Mouse (Mus musculus) layer of hippocampus, postnatal 36 days (tissue): ENCODE data around the gene Mmp11. TPM values are rescaled to one million over a fixed set of nuclear protein-coding genes. Genes with fewer than 3 reads are reported as not detected.

Experiments
- DNase-seq, 2 experiments: peaks; one replicate each; pipeline ENCODE4 v3.0.0; 2022
- total RNA-seq, 2 experiments: library from RNA; stranded (reverse); gene quantifications; 2 replicates each; pipeline ENCODE4 v1.2.3; 2021

The Mmp11 gene
- total RNA-seq, 2 experiments from 2014 or later, result 0.81 to 0.95 TPM

- DNase-seq, result no peak
Measured at GRCm38 (mm10) chr10:75937851-75938643, 1.8 kb upstream of the Mmp11 start.

DNA sequence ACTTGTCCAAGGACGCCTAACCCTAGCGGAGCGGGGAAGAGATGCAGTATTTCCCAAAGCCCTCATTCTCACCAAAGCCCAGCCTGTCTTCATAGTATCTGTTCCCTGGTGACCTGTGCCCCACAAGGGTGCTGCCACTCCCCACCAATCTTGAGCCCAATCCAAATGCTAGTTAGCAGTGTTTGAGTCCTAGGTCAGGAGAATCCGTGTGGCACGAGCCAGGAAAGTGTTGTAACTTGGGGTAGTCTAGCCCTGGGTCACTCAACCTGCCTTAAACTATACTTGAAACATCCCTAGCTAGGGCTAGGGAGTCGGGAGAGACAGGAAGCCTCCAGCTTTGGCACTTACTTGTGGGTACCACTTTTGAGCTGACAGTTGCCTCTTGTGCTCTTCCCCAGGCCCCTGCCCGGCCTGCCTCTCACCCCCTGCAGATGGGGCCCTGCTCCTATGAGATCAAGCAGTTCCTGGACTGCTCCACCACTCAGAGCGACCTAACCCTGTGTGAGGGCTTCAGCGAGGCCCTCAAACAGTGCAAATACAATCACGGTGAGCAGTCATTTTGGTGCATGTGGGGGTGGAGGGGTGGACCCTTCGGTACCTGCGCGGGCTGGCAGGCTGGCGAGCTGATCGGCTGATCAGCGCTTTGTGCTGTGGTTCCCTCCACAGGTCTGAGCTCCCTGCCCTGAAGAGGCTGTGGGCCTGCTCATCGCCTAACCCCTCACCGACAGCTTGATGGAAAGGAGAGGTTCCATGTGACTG, 792 bp upstream of the Mmp11 start:
- no peak for DNase-seq

- no peak for DNase-seq
Measured at GRCm38 (mm10) chr10:75934991-75935390, 1.3 kb downstream of the Mmp11 start.

GRCm38 (mm10) chr10:75932891-75933290, 3.4 kb downstream of the Mmp11 start, which contains the start of gene Chchd10:
TSS of gene Chchd10 (plus strand) at chr10:75933130.
- DNase-seq, result no peak

DNA sequence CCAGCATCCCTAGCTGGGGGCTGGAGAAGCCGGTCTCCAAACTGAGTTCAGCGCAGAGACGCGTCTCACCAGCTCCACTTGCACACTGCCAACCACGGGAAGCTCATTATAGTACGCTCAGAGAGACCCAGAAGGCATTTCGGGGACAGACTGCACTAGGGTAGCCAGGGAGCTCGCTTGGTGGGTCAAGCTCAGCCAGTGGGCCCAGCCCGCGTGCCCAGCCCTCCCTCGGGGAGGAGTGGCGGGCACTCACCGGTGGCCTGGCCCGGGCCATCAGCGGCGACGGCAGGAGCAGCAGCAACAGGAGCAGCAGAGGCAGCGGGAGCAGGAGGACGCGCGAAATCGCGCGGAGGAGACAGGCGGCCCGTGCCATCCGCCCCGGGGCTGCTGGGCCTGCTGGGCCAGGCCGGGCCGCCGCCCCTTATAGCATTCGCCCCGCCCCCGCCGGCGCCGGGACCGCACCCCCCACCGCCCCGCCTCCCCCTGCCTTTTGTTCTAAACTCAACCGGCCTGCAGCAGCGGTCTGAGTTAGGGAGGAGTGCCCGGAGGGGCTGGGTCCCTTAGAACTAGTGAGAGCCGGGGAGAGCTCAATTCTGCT, 4.1 kb downstream of the Mmp11 start:
- DNase-seq, result peak in 1 of 2 experiments; percentile 21

DNA sequence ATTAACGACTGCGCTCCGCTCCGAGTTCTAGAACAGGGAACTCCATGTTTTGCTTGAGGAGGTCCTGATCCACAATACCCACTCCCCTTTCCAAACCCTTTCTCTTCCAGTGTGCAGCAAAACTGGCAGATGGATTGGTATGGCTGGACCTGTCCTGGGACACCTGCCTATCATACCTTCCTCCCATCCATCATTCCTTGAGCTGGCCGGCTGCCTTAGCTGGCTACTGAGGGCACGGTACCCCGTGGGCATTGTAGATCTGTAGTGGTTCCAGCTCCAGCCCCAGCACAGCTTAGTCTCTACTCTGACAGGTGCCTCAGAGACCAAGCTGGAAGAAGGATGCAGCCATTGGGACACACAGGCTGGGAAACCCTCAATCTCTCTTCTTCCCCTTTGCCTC, 5.0 kb downstream of the Mmp11 start:
- no peak for DNase-seq

- no peak for DNase-seq
Measured at GRCm38 (mm10) chr10:75930304-75930703, 6.0 kb downstream of the Mmp11 start.

- no peak for DNase-seq
Measured at GRCm38 (mm10) chr10:75926396-75926795, 9.9 kb downstream of the Mmp11 start.

DNA sequence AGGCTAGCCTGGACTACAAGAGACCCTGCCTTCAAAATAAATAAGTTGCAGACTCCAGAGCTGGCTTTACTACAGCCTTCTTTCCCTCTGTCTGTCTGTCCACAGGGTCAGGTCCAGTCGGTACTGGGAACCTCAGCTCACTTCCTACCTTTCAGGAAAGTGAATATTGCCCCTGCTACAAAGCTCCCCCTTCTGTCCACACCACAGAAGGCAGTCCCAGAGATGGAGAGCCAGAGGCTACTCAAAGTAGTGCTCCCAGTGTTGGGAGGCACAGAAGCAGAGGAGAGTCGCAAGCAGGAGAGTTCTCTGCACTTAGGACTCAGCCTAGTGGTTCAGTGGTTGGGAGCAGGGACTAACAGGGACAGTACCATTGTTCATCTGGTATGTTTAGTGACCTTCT, 12.0 kb downstream of the Mmp11 start:
- no peak for DNase-seq

DNA sequence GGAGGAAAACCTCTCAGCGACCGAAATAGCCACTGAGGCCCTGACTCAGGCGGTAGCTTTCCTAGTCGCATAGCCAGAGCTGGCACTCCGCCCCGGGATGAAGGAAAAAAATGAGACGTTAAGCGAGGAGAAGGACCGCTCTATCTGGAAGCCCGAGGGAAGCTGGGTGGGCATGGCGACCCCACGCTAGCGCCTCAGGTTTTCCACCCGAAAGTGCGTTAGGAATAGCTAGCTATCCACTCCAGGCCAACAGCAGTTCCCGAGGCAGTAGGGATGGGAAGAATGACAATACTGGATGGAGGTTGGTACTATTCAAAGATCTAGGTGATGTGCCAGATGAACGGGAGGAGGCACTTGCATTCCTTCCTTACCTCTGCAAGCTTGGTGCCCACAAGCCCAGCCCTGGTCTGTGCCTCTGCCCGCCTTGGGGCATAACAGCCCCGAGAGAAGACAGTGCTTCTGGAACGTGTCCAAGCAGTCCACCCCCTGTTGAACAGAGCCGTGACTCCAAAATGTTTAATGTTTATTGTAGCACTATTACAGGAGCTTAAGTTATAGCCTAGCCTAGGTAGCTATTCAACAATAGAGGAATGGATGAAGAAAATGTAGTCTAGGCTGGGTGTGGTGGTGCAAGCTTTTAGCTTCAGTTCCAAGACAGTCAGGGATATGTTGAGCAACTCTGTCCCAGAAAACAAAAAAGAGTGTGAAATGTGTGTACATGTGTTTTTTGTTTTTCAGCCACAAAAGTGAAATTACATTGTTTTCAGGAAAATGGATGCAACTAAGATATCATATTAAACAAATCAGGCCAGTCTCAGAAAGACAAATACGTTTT, 14.4 kb downstream of the Mmp11 start:
- peak in 1 of 2 experiments; percentile 36 for DNase-seq

DNA sequence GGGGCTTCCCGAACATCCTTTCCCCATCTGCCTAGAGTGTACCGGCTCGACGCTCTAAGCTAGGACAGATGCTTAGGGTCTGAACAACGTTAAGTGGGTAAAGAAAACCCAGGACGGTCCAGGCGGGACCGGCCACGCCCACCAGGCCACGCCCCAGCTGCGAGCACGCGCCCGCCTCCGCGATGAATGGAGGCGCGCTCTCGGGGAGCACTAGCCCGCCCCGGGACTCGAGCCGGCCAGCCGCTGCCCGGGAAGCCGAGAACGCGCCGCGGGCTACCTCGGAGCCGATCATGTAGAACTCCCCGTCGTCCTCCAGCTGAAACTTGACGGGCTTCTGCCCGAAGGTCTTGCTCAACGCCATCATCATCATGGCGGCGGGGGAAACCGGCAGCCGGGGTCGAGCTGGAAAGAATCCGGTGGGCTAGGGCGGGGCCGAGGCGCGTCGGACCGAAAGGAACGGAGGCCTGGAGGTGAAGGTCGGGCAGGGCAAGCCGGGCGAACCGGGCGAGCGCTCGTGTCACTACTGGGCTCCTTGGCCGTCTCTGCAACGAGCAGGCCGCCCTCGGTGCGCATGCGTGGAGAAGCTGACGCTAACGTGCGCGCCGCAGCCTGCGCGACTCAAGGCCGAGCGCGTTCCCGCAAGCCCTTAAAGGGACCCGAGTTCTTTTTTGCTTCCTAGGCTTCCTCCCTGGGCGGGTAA, 15.1 kb downstream of the Mmp11 start, which contains the start of gene Smarcb1:
Smarcb1 (minus strand) TSS at position 592 of the 700 bp plus-strand sequence.
- peak; percentile 92 to 93 for DNase-seq

DNA sequence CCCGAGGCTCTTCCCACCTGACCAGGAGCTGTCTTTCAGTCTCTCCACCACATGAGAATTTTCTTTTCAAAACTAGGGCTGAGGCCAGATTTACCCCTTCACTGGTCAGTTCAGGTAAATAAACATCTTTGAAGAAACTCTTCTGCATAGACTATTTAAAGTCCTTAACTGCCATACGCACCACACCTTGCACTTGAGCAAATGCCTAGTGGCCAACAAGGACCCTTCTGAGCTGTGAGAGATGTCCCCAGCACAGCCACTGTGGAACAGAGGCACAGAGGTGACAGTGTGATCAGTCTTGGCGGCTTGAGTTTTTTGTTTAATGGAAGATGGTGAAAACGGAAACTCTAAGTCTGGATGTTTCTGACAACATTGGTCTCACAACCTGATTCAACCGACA, 17.3 kb downstream of the Mmp11 start:
- DNase-seq, result no peak

GRCm38 (mm10) chr10:75916840-75917239, 19.5 kb downstream of the Mmp11 start:
- DNase-seq, result no peak

DNA sequence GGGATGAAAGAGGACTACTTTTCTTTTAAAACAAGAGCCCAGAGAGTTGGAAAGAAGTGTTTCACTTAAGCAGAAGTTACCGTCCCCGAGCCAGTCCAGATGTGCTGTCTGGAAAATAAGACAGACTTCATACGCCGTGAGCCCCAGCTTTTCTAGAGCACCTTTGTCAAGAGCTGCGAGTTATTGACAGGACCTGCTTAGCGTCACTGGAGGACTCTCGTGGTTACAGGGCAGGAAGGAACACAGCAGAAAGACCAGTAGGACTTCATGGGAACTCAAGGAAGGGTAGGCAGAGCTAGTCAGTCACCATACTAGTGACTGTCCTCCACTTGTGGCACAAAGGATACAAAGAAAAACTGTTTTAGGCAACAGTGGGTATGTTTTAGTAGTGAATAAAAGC, 20.7 kb downstream of the Mmp11 start:
- no peak for DNase-seq

- no peak for DNase-seq
Measured at GRCm38 (mm10) chr10:75913013-75913589, 23.2 kb downstream of the Mmp11 start.

- no peak for DNase-seq
Measured at GRCm38 (mm10) chr10:75910698-75911097, 25.6 kb downstream of the Mmp11 start.

DNA sequence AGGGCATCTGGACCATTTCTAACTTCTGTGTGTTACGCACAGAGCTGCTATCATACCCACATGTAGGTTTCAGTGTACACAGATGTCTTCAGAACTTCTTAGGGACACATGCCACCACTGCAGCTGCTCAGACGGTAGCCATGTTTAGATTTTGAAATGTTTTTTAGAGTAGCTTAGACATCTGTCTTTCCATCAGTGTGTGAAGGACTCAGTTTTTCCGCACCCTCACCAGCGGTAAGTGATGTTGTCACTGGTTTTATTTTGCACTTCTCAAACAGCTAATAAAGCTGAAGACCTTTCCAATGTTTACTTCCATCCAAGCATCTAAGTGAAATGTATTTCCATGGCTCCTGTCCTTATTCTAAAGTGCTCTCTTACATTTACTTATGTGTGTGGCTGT, 29.4 kb downstream of the Mmp11 start:
- DNase-seq, result no peak

GRCm38 (mm10) chr10:75904391-75904790, 31.9 kb downstream of the Mmp11 start:
- DNase-seq, result no peak

GRCm38 (mm10) chr10:75898846-75899245, 37.5 kb downstream of the Mmp11 start:
- DNase-seq, result no peak

DNA sequence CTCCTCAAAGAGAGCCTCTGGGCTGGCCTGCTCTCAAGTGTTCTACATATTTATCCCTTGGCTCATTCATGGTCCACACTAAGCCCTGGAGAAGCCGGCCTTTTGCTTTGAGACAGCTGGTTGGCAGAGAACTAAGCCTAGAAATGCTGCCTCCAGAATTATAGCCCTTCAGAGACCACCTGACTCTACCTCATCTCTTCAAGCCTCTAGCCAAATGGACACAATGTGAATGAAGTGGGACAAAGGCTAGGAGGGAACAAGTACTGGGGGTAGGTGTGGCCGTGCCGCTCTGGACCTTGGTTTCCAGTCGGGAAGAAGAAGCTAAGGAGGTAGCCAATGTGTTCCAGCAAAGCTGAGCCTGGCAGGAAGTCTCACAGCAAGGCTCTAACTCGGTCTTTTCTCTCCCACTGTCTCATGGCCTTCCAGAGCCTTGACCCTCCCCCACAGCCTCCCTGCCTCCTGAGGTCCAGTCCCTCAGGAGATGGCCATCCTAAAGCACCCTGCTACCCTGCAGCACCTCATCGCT, 38.2 kb downstream of the Mmp11 start:
- no peak for DNase-seq

GRCm38 (mm10) chr10:75897373-75897772, 38.9 kb downstream of the Mmp11 start:
- DNase-seq, result peak; percentile 54 to 60
